Mouse (Mus musculus): Measurements from ENCODE around the gene Kcnn1.
"Not testable (repeated sequence)": the region's sequence is repeated elsewhere in the genome, so short reads cannot be mapped to it uniquely, and the experiment has no call there.

Gene Kcnn1

GRCm38 (mm10) chr8:70862824-70863641, at the start of gene Kcnn1:
Kcnn1 (minus strand) TSS chr8:70863258.
- DNase-seq (ENCODE audit: low spot score in 2 of 2): no peak

GRCm38 (mm10) chr8:70911596-70911995, 48.5 kb upstream of the Kcnn1 start:
- DNase-seq (ENCODE audit: low spot score in 2 of 2): peak in 1 of 2 experiments; percentile 34

DNA sequence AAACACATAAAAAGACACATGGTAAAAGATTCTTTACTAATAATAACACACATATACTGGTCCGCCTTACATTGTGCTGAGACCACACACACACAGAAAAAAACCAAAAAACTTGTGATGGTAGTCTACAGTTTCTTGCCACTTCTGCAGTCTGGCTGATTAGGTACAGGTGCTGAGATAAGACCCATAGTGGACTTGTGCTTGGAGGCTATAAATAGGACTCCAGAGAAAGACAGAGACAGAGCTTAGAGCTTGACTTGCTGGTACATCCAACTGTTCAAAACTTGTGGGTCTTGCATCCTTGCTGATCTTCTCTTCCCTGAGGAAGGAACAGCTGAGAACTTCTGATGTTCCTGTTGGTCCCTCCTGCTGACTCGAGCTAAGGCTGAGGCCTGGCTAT, 44.5 kb upstream of the Kcnn1 start:
- no peak for DNase-seq (ENCODE audit: low spot score in 2 of 2)

DNA sequence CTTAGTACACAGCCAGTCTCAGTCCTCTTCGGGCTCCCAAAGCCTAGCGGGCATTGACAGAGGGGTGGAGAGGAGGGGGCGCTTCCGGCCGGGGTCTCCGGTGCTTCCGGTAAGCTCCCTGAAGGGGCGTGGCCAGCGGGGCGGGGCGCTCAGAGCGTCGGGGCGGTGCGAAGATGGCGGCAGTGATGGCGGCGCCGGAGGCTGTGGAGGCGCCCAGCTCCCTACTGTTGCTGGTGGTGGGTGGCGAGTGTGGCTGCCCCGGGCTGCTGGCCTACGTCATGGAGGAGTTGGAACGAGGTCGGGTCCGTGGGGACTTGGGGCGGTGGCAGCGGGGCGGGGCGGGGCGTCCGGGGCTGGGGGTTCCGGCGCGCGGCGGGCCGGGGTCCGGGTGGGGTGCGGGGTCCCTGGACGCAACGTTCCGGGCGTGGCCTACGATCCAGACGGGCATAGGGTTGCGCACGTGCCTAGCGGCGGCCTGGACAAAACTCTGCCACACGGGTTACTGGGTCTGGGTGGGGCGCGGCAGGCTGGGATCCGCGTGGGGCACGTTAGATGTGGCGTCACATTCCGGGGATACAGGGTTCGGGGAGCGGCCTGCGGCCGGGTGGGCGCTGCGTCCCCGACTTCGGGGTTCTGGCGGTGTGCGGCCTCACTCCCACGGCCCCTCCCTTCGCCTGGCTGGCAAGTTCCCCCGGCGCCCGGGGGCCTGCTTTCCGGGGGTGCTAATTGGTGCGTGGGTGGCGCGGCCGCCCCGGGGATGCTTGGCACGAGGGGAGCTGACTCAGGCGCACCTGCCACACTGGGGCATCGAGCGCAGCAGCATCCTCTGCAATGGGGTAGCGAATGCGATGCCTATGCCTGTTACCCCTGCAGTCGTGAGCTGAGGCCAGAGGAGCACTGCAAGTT, 43.0 kb upstream of the Kcnn1 start, which contains the start of gene Map1s:
Gene Map1s (plus strand): TSS at position 102 of the 906 bp plus-strand sequence.
- peak; percentile 73 to 85 for DNase-seq (ENCODE audit: low spot score in 2 of 2)

DNA sequence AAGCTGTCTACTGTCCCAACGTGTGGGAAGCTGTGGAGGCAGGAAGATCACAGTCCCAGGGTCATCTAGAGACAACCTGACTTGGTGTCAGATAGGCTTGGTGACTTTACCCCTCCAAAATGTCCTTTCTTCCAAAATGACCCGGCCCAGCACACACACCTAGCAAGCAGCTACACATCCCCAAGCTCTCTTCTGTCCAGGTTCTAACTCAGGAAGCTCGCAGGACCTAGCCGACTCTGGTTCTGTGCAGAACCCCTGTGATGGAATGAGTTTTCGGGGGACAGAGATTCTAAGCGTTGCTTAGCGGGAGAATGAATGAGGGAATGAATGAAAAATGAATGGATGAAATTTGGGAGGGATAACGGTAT, 42.4 kb upstream of the Kcnn1 start:
- no peak for DNase-seq (ENCODE audit: low spot score in 2 of 2)

DNA sequence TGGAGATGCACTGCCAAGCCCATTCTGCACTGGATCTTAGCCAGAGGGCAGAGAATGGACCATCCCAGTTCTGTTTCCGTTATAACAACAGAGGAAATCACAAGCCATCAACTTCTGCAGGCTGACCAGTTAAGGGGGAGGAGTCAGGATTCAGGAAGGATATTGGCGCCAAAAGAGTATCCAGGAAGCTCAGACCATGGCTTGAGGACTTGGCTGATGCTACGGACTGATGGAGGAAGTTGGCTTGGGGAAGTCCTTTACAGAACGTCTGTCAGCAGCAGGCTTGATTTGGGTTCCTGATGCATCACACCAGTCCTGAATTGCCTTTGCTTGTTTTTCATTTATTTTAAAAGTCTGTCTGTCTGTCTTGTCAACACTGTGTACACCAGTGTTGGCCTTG, 41.5 kb upstream of the Kcnn1 start:
- no peak for DNase-seq (ENCODE audit: low spot score in 2 of 2)

- no peak for DNase-seq (ENCODE audit: low spot score in 2 of 2)
These were observed 40.5 kb upstream of the Kcnn1 start for GRCm38 (mm10) chr8:70903582-70903981.

GRCm38 (mm10) chr8:70903112-70903511, 40.1 kb upstream of the Kcnn1 start:
- no peak for DNase-seq (ENCODE audit: low spot score in 2 of 2)

DNA sequence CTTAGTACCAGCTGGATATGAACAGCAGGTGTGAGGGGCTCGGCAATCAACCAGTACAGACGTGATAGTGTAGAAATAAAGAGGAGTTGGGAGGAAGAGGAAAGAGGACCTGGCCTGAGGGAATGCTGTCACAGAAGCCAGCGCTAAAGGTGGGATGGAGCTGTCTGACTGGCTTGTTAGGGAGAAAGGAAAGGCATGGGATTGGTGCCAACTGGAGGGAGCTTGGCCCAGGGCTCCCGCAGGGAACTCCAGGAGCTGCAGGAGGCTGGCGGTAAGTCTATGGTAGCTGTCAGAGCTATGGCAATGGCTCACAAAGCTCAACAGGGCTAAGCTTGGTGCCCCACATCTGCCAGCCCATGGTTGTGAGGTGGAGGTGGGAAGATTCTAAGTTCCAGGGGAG, 39.2 kb upstream of the Kcnn1 start:
- no peak for DNase-seq (ENCODE audit: low spot score in 2 of 2)

DNA sequence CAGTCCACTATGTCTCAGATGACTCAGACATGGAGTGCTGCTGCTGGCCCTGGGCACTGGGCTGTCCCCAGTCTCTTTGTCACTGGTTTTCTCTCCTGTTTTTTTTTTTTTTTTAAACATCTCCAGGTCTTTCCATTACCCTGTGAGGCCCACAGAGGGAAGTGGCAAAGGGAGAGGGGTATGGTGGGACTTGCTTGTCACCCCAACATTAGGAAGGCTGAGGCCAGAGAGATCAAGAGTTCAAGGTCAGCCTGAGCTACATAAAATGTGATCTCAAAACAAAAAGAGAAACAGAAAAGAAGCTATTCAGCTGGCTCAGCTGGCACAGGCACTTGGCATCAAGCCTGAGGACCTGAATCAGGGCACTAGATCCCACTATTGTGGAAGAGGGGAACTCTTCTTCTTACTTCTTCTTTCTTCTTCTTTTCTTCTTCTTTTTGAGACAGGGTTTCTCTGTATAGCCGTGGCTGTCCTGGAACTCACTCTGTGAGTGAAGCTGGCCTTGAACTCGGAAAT, 37.9 kb upstream of the Kcnn1 start:
- DNase-seq (ENCODE audit: low spot score in 2 of 2): no peak

DNA sequence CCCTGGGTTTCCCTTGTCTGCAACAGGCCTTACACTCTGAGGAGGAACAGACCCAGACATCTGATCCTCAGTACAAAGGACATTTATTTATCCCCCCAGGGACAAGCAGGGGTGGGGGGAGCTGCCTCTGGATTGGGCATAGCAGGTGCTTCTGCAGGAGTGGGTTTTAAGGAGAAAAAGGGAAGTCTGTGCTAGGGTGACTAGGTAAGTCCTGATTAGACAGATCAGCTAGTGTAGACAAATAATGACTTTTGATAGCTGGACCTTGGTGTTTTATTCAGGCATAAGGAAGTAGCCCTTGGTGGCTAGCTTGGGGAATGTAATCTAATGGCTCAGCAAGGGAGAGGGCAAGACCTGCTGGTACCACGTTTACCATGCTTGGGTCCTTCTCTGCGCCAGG, 36.2 kb upstream of the Kcnn1 start:
- DNase-seq (ENCODE audit: low spot score in 2 of 2): no peak

- DNase-seq (ENCODE audit: low spot score in 2 of 2): no peak
These were observed 35.7 kb upstream of the Kcnn1 start for GRCm38 (mm10) chr8:70898661-70899198.

DNA sequence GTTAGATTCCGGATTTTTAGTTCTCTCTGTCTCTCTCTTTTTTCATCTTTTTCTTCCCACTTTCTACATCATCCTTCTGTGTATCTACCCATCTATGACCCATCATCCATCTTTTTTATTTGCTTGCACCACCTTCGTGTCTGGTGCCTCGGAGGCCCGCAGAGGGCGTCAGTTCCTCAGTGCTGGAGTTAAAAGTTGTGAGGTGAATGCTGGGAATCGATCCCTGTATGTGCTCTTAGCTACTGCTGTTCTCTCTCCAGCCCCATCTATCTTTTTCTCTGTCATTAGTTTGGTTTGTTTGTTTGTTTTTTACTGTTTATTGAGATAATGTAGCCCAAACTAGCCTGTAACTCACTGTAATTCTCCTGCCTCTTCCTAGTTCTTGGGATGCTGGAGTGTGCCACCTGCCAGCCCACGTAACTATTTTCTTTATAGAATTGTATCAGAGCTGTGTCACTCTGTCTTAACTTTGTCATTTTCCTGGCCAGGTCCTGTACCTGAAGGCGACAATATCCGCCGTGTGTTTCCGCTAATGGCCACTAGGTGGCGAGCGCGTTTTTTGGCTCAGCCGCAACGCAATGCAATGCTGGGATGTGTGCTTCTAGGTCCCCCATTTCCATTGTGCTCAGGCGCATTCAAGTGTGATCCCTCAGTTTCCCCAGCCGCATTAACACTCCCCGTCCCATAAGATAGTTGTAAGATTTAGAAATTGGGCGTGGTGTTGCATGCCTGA, 34.8 kb upstream of the Kcnn1 start:
- peak; percentile 92 to 93 for DNase-seq (ENCODE audit: low spot score in 2 of 2)

GRCm38 (mm10) chr8:70897021-70897680, 34.1 kb upstream of the Kcnn1 start, which contains the start of gene Rpl18a:
Rpl18a (minus strand) TSS chr8:70897412.
- peak; percentile 89 to 95 for DNase-seq (ENCODE audit: low spot score in 2 of 2)

- DNase-seq (ENCODE audit: low spot score in 2 of 2): no peak
These were observed 33.4 kb upstream of the Kcnn1 start for GRCm38 (mm10) chr8:70896316-70897020.

- not testable (repeated sequence) for DNase-seq (ENCODE audit: low spot score in 2 of 2)
These were observed 32.7 kb upstream of the Kcnn1 start for GRCm38 (mm10) chr8:70895571-70896259.

- DNase-seq (ENCODE audit: low spot score in 2 of 2): no peak
These were observed 31.9 kb upstream of the Kcnn1 start for GRCm38 (mm10) chr8:70894771-70895545.

- DNase-seq (ENCODE audit: low spot score in 2 of 2): no peak
These were observed 31.3 kb upstream of the Kcnn1 start for GRCm38 (mm10) chr8:70894385-70894720.
